Mouse (Mus musculus) brain, embryonic 14.5 days (tissue): Measurements from ENCODE around the gene Pdha2. TPM values are rescaled to one million over a fixed set of nuclear protein-coding genes. Genes with fewer than 3 reads are reported as not detected.

Source experiments
- DNase-seq: peaks from one replicate; pipeline ENCODE4 v3.0.0-alpha.2; 2011; ENCODE audit warnings: low read depth
- CTCF ChIP-seq: fragments of 200-500 bp; IDR thresholded peaks from 2 replicates; pipeline ENCODE4 v1.5.1; 2012; ENCODE audit warnings: inconsistent platforms, mild to moderate bottlenecking, moderate library complexity, borderline replicate concordance; ENCODE audit not compliant: insufficient read depth, insufficient read length; ENCODE audit errors: extremely low read depth
- POLR2A ChIP-seq: fragments of 200-500 bp; IDR thresholded peaks from 2 replicates; pipeline ENCODE4 v1.6.1; 2012; ENCODE audit warnings: mild to moderate bottlenecking, inconsistent platforms, borderline replicate concordance; ENCODE audit not compliant: poor library complexity, insufficient read depth, insufficient read length, severe bottlenecking; ENCODE audit errors: extremely low read depth
- polyA plus RNA-seq: library from polyadenylated mRNA; depleted of rRNA; stranded (reverse); fragments of >200 nt; gene quantifications from 2 replicates; pipeline ENCODE4 v1.2.3, GENCODE M21; 2012

Gene Pdha2
- polyA plus RNA-seq, 1 experiment = 0.03 TPM

GRCm38 (mm10) chr3:141197308-141197861 is 14.8 kb downstream of the Pdha2 start:
- TF ChIP-seq CTCF = no peak
- DNase-seq = peak; percentile 89

- DNase-seq = no peak
- no peak for TF ChIP-seq CTCF
- no peak for TF ChIP-seq POLR2A
Observed at GRCm38 (mm10) chr3:141191653-141192052, 20.5 kb downstream of the Pdha2 start.

DNA sequence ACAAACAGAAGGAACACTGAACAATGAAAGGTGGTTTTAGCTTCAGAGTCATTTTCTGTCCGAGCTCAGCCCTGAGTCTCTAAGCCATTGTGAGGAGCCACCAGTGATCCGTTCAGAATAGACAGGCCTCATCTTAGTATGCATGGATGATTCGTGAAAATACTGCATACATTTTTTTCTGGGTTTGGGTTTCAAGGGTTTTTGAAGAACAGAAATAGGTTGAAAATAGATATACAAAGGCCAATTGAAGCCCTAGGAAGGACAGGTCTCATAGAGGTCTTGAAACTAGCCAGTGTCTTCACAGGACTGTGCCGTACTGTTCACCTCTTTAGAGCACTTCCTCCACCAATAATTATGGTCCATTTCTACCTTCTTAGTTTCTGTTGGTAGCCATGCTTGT is 21.7 kb downstream of the Pdha2 start:
- TF ChIP-seq POLR2A (no peak), CTCF (no peak)

GRCm38 (mm10) chr3:141160986-141161385 is 51.2 kb downstream of the Pdha2 start:
- peak; percentile 8 for DNase-seq

More for the DNA sequence above, 21.7 kb downstream of the Pdha2 start:
- no peak for DNase-seq

More at GRCm38 (mm10) chr3:141160986-141161385, 51.2 kb downstream of the Pdha2 start:
- TF ChIP-seq POLR2A = no peak
- TF ChIP-seq CTCF = no peak
